Comparison of ENCODE assay signal across 14 mouse cellular contexts in the genomic region with DNA sequence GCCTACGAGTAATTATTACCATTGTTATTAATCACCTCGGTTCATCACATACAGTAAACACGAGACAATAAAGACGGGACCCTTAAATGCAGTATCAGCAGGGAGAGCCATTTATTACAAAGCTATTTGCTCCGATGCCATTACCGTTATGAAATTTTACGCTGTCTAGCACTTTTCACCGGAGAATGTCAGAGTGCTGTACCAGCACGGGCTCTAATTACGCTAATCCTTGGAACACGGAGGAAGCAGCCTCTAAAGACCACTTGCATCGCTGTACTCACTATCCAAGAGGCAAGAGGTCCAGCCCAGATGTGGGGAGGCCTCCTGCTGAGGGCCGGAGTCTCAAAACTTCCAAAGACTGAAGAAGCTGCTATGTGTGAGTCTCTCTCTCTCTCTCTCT.
DNase-seq lines count a peak whose midpoint lies in the region; ATAC-seq and TF ChIP-seq lines count a peak whose summit lies in the region.
"Had no signal": no experiment of that assay in that cellular context is flagged by ENCODE, and none has a peak within 500 bp of the region (broad histone marks: within the 10 kb centered on the region; RNA-seq: fewer than 3 reads in every experiment).

No protein-coding gene starts in this region.

- 0 out of 2 replicates have a peak overlapping the region, but pooled peaks have one; percentile 34 for H3K9ac ChIP-seq in midbrain, embryonic 16.5 days (ENCODE audit: low read depth, low read length)
- H3K9ac ChIP-seq in midbrain, embryonic 13.5 days (replicated peaks), result no peak overlapping the region
- no peak overlapping the region for H3K9ac ChIP-seq in forebrain, postnatal 0 days
- H3K9ac ChIP-seq: heart, embryonic 12.5 days; stomach, embryonic 15.5 days had no signal

- H3K4me3 ChIP-seq in midbrain, embryonic 16.5 days (ENCODE audit: low read depth, low read length), result no peak overlapping the region
- no peak overlapping the region for H3K4me3 ChIP-seq in midbrain, embryonic 13.5 days (replicated peaks)
- no peak overlapping the region for H3K4me3 ChIP-seq in forebrain, postnatal 0 days (ENCODE audit: low read depth, low read length)
- peak overlapping the region; percentile 64 for H3K4me3 ChIP-seq in small intestine, adult 2 months (ENCODE audit: low read depth, low read length)
- H3K4me3 ChIP-seq: heart, embryonic 12.5 days; stomach, embryonic 15.5 days had no signal

- peaks cover 11% of the 10 kb centered on the region for H3K4me1 ChIP-seq in midbrain, embryonic 16.5 days (ENCODE audit: control insufficient read depth, insufficient read depth, low read length)
- peaks cover 18% of the 10 kb centered on the region; the same call in 1 of the 2 replicates for H3K4me1 ChIP-seq in midbrain, embryonic 13.5 days (replicated peaks)
- 0 out of 2 replicates have a peak, but pooled peaks cover 3% of the 10 kb centered on the region for H3K4me1 ChIP-seq in forebrain, postnatal 0 days (ENCODE audit: insufficient read depth)
- H3K4me1 ChIP-seq in small intestine, adult 2 months (ENCODE audit: control insufficient read depth, insufficient read depth, insufficient read length, low read length), result peaks cover 4% of the 10 kb centered on the region; the same call in 1 of the 2 replicates
- H3K4me1 ChIP-seq: stomach, embryonic 15.5 days had no signal

- no peak overlapping the region for H3K27ac ChIP-seq in midbrain, embryonic 16.5 days (ENCODE audit: low read length)
- H3K27ac ChIP-seq in midbrain, embryonic 13.5 days, result no peak overlapping the region
- H3K27ac ChIP-seq in forebrain, postnatal 0 days (ENCODE audit: low read depth, low read length), result no peak overlapping the region
- H3K27ac ChIP-seq in small intestine, adult 2 months (ENCODE audit: insufficient read depth, low read depth, low read length), result no peak overlapping the region
- H3K27ac ChIP-seq: stomach, embryonic 15.5 days had no signal

- ATAC-seq in midbrain, embryonic 16.5 days, result no peak
- no peak for ATAC-seq in midbrain, embryonic 13.5 days
- ATAC-seq in forebrain, postnatal 0 days, result no peak
- ATAC-seq: inflammation-experienced regulatory T-cells, adult 6 months had no signal

- TF ChIP-seq POLR2A in small intestine, adult 2 months (IDR thresholded peaks at IDR 0.05; ENCODE audit: low read depth, low read length), result no peak

- H3K4me2 ChIP-seq in midbrain, embryonic 16.5 days (ENCODE audit: low read length), result peak overlapping the region; percentile 28
- no peak overlapping the region; the same call in 1 of the 2 replicates for H3K4me2 ChIP-seq in midbrain, embryonic 13.5 days (replicated peaks)
- peak overlapping the region; percentile 10; the same call in 1 of the 2 replicates for H3K4me2 ChIP-seq in forebrain, postnatal 0 days (ENCODE audit: low read depth)
- H3K4me2 ChIP-seq: heart, embryonic 12.5 days; stomach, embryonic 15.5 days had no signal

- peak; percentile 44 for DNase-seq in embryo, embryonic 10 days (ENCODE audit: low spot score)
- DNase-seq in embryo, embryonic 9.5 days (ENCODE audit: extremely low spot score), result no peak
- DNase-seq in forebrain, postnatal 0 days, result no peak
- DNase-seq in spleen, postnatal 14 days (ENCODE audit: low spot score in 2 of 2), result no peak
- no peak for DNase-seq in layer of hippocampus, postnatal 14 days (ENCODE audit: low spot score in 2 of 2)
- DNase-seq: cerebellum, adult 18-20 months; kidney, postnatal 4 days; right cerebral cortex, postnatal 25 days had no signal

- H3K36me3 ChIP-seq in midbrain, embryonic 16.5 days (ENCODE audit: control insufficient read depth, insufficient read depth, low read length), result no peaks in the 10 kb centered on the region
- no peaks in the 10 kb centered on the region for H3K36me3 ChIP-seq in midbrain, embryonic 13.5 days
- H3K36me3 ChIP-seq in forebrain, postnatal 0 days (ENCODE audit: insufficient read depth), result no peaks in the 10 kb centered on the region
- no peaks in the 10 kb centered on the region for H3K36me3 ChIP-seq in small intestine, adult 2 months (ENCODE audit: control insufficient read depth, insufficient read depth, low read length)
- H3K36me3 ChIP-seq: heart, embryonic 12.5 days; stomach, embryonic 15.5 days had no signal

- TF ChIP-seq CTCF in forebrain, postnatal 0 days (IDR thresholded peaks at IDR 0.05; ENCODE audit: low read depth), result no peak
- TF ChIP-seq CTCF in small intestine, adult 2 months (IDR thresholded peaks at IDR 0.05; ENCODE audit: extremely low read depth, insufficient read length, insufficient replicate concordance, low read depth, low read length), result no peak

- 23% methylated on average over 13 of the region's 13 CpGs for WGBS in midbrain, embryonic 16.5 days
- 22% methylated on average over 13 of the region's 13 CpGs for WGBS in midbrain, embryonic 13.5 days
- WGBS in forebrain, postnatal 0 days, result 15% methylated on average over 13 of the region's 13 CpGs
- WGBS in small intestine, adult 2 months, result 38% methylated on average over 13 of the region's 13 CpGs

- no peaks in the 10 kb centered on the region for H3K27me3 ChIP-seq in midbrain, embryonic 16.5 days (ENCODE audit: control insufficient read depth, insufficient read depth, low read depth, low read length)
- H3K27me3 ChIP-seq in midbrain, embryonic 13.5 days, result 0 out of 2 replicates have a peak, but pooled peaks cover 8% of the 10 kb centered on the region
- H3K27me3 ChIP-seq in forebrain, postnatal 0 days (ENCODE audit: insufficient read depth, low read length), result no peaks in the 10 kb centered on the region
- no peaks in the 10 kb centered on the region for H3K27me3 ChIP-seq in small intestine, adult 2 months (ENCODE audit: control insufficient read depth, insufficient read depth, low read length)
- H3K27me3 ChIP-seq: heart, embryonic 12.5 days; stomach, embryonic 15.5 days had no signal

- no peaks in the 10 kb centered on the region for H3K9me3 ChIP-seq in midbrain, embryonic 16.5 days (replicated peaks; ENCODE audit: control insufficient read depth, low read length, poor library complexity, severe bottlenecking)
- no peaks in the 10 kb centered on the region for H3K9me3 ChIP-seq in midbrain, embryonic 13.5 days
- H3K9me3 ChIP-seq in forebrain, postnatal 0 days (ENCODE audit: low read length), result no peaks in the 10 kb centered on the region
- H3K9me3 ChIP-seq: heart, embryonic 12.5 days; stomach, embryonic 15.5 days had no signal
